Mouse (Mus musculus): ENCODE measurements at regions not wholly inside any gene's neighbourhood (a gene's known extent, or its start where the extent isn't known, plus 50 kb on each side); places are given as distances from the start of the nearest gene placed in this dataset.

- no peak for DNase-seq (ENCODE audit: low spot score in 2 of 2)
Observed at GRCm38 (mm10) chr1:71767705-71768104, 114.7 kb upstream of the Fn1 start.

DNA sequence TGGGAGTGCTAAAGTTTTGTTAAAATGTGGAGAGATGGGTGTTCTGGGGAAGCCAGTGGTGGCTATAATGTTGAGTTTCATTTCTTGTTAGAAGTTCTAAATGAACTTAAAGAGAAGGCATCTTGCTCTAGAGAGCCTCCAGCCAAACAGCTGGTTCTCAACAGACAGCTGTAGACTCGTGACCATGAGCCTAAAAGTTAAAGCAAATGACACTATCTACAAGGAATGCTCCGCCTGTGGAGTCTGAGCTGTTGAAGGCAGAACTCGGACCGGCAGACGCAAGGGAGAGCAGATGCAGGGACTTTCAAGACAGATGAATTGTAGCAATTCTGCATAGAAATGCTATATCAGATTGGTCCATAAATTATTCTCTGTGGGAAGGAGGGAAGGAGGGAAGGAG, 114.1 kb upstream of the Fn1 start:
- DNase-seq (ENCODE audit: low spot score in 2 of 2) = no peak

GRCm38 (mm10) chr1:71764951-71765350, 112.0 kb upstream of the Fn1 start:
- no peak for DNase-seq (ENCODE audit: low spot score in 2 of 2)

GRCm38 (mm10) chr1:71763530-71763929, 110.5 kb upstream of the Fn1 start:
- no peak for DNase-seq (ENCODE audit: low spot score in 2 of 2)

- no peak for DNase-seq (ENCODE audit: low spot score in 2 of 2)
Observed at GRCm38 (mm10) chr1:71760342-71760741, 107.3 kb upstream of the Fn1 start.

- no peak for DNase-seq (ENCODE audit: low spot score in 2 of 2)
Observed at GRCm38 (mm10) chr1:71757236-71757635, 104.2 kb upstream of the Fn1 start.

DNA sequence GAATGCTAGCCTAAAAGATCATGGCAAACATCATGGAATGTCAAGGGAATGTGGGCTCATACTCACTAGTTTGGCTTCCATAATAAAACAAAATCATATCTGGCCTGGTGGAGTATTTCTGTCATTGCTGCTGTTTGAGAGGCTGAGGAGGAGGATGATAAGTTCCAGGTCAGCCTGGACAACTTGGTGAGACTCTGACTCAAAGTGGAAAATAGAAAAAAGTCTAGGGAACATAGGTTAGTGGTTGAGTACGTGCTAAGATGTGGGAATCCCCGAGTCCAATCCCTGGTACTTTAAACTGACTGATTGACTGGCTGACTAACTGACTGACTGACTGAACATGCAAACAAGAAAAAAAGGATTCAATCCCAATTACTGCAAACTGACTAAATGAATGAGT, 103.2 kb upstream of the Fn1 start:
- DNase-seq (ENCODE audit: low spot score in 2 of 2) = no peak

- DNase-seq (ENCODE audit: low spot score in 2 of 2) = no peak
Observed at GRCm38 (mm10) chr1:71755435-71755834, 102.4 kb upstream of the Fn1 start.

GRCm38 (mm10) chr1:71752351-71752750, 99.4 kb upstream of the Fn1 start:
- no peak for DNase-seq (ENCODE audit: low spot score in 2 of 2)

DNA sequence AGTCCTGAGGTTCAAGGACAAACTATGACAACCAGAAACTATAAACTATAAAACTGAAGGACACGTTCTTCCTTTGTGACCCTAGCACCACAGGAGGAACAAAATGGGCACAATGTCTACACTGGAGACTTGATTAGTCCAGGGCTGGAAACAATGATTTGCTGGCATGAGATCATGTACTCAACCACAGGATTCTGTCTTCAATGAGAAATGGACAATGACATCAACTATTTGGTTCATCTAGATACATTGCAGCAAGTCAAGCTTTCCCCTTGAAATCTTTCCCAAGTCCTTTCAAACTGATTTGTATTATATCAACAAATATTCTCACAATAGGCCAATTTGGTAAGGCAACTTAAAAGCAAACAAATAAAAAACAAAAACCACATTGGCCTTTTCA, 98.6 kb upstream of the Fn1 start:
- no peak for DNase-seq (ENCODE audit: low spot score in 2 of 2)

GRCm38 (mm10) chr1:71735606-71736005, 82.6 kb upstream of the Fn1 start:
- no peak for DNase-seq (ENCODE audit: low spot score in 2 of 2)

- DNase-seq (ENCODE audit: low spot score in 2 of 2) = no peak
Observed at GRCm38 (mm10) chr1:71731623-71732022, 78.6 kb upstream of the Fn1 start.

DNA sequence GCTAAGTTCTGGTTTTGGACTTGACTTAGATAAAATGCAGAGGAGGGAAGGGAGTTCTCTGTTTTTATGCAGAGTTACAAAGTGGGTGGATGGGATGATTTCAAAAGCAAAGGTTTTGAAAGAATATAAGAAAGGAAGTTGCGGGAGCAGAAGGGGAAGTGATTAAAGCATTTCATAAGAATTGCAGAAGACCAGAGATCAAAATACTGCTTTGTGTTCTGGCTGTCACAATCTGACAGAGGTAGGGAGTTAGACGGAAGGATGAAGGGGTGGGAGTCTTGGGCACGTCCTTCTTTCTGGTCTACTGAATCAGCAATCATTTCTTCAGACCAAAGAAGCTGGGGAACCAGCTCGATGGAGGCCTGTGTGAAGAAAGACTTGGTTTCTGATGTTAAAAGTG, 78.0 kb upstream of the Fn1 start:
- no peak for DNase-seq (ENCODE audit: low spot score in 2 of 2)

DNA sequence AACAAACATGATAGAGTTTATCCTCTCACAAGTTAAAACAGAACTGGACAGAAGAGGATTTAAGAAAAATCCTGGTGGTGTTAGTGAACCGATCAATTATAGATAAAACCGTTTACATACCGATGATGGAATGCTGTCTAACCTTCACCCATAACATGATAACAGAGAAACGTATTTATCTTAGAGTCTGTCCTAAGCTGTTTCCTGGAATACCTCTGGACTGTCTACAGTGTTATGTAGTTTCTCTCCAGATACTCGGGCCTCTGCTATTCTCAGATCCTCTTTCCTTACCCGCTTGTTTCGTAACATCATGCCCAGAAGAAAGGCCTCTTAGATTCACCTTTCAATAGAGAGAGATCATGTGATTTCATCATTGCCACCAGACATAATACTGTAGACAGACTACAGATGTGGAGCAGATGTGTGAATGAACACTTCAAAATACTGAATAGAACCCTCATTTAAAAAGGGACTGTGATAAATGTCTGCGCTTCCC, 75.9 kb upstream of the Fn1 start:
- no peak for DNase-seq (ENCODE audit: low spot score in 2 of 2)

- DNase-seq (ENCODE audit: low spot score in 2 of 2) = no peak
Observed at GRCm38 (mm10) chr1:71723816-71724215, 70.8 kb upstream of the Fn1 start.

DNA sequence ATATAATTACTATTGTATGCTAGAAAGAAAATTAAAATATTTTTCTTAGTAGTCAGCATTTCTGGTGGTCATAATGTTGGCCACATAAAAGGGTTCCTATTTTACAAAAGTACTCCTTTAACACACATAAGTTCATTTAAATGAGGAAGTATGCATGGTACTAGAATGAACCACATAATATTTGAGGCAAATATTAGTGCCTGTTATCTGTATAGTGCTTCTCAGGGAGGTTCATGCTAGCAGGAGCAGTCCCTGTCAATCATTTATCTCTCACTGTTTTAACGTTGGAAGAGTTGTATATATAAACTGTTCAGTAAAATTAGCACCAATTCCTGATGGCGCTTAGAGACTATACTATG, 70.0 kb upstream of the Fn1 start:
- no peak for DNase-seq (ENCODE audit: low spot score in 2 of 2)

GRCm38 (mm10) chr1:71722211-71723038, 69.4 kb upstream of the Fn1 start:
- no peak for DNase-seq (ENCODE audit: low spot score in 2 of 2)

Measured in right cerebral cortex, adult 2 months (tissue).